Mouse (Mus musculus) cerebellum, adult 8-10 months (tissue): Measurements from ENCODE around the gene Vmn1r86.
"Not testable (repeated sequence)": the region's sequence is repeated elsewhere in the genome, so short reads cannot be mapped to it uniquely, and the experiment has no call there.

Source experiments
- DNase-seq: peaks from one replicate; pipeline ENCODE4 v3.0.0; 2022

Gene Vmn1r86

DNA sequence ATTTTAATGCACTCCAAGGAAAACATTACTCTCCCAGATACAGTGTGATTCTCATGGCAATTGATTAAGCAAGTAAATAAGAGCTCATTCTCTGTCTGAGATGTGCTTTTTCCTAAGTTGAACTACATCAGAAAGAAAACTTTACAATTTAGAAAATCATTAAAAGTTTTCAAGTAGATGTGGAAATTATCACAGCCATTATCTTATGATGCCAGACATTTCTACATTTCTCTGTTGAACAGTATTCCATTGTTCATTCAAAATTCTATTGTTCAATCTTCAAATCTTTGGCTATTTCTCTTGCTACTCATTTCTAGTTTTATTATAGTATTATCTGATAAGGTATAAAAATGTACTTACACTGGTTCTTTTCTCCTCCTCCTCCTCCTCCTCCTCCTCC is at the start of gene Vmn1r86:
Gene Vmn1r86, minus strand, starts transcription at position 101 of the 400 bp plus-strand sequence.
- DNase-seq, result no peak

- no peak for DNase-seq
Observed at GRCm38 (mm10) chr7:13159268-13159667, 39.6 kb upstream of the Vmn1r86 start, which contains the start of gene Vmn1r88. Gene Vmn1r88, plus strand, starts transcription at chr7:13159568.

DNA sequence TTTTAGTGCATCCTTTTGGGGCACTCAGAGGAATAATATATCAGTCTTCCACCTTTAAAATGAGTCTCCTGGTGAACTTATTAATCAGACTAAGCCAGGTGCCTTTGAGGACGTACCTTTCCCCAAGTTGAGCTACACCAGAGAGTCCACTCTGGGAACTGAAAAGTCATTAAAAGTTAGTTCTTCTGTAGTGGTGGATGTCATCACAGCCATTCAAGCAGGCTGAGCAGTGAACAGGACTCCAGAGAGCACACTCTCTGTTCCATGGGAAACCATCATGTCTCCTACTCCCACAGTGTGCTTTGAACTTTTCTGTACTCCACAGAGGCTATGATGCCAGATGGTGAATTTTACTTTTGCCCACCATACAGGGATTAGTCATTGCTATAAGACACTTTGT is 20.3 kb upstream of the Vmn1r86 start, which contains the start of gene Vmn1r87:
Gene Vmn1r87, minus strand, starts transcription at position 101 of the 400 bp plus-strand sequence.
- no peak for DNase-seq

- DNase-seq, result no peak
Observed at GRCm38 (mm10) chr7:13137340-13137739, 17.6 kb upstream of the Vmn1r86 start.

- DNase-seq, result no peak
Observed at GRCm38 (mm10) chr7:13131856-13132255, 12.1 kb upstream of the Vmn1r86 start.

DNA sequence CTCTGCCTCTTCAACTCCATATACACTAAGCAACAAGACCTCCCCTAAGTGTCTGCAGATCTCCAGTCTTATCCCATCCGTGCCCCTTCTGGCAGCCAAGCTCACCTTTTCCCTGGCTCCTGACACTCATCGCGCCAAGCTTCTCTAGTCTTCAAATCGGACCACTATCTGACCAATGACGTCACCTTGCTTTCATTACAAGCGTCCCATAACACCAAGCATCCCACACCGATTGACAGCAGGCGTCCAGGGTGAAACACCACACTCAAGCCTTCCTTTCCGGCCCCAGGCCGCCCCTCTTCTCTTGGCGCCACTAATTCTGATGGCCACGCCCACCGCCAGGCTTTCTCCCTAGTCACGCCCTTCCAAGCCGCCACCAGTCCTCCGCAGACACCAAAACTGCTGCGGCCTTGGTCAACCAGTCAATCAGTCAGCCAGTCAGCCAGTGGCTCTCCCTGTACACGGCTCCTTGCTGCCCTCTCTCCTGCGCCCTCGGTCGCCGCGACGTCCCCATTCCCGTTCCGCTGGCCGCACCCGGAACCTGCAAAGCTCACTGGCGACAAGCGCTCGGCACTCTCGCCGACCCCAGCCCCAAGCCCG is 3.9 kb upstream of the Vmn1r86 start:
- peak; percentile 3 for DNase-seq

- no peak for DNase-seq
Observed at GRCm38 (mm10) chr7:13095073-13095472, 24.6 kb downstream of the Vmn1r86 start, which contains the start of gene Vmn1r85. Gene Vmn1r85, minus strand, starts transcription at chr7:13095173.

- no peak for DNase-seq
Observed at GRCm38 (mm10) chr7:13072293-13072692, 47.4 kb downstream of the Vmn1r86 start.

- DNase-seq, result not testable (repeated sequence)
Observed at GRCm38 (mm10) chr7:13063399-13063798, 56.3 kb downstream of the Vmn1r86 start.

DNA sequence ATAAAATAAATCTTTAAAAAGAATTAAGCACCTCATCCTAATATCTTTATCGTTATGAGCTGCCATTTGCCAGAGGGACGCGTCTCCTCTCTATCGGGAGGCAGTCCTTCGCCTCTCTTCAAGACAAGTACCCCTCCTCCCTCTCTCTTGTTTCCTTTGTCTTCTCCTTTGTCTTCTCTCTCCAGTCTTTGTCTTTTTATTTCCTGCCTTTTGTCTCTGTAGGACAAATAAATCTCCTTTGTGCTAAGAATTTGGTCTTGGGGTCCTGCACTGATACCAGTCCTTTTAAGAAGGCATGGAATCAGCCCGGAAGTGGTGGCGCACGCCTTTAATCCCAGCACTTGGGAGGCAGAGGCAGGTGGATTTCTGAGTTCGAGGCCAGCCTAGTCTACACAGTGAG is 60.2 kb downstream of the Vmn1r86 start:
- DNase-seq, result no peak

DNA sequence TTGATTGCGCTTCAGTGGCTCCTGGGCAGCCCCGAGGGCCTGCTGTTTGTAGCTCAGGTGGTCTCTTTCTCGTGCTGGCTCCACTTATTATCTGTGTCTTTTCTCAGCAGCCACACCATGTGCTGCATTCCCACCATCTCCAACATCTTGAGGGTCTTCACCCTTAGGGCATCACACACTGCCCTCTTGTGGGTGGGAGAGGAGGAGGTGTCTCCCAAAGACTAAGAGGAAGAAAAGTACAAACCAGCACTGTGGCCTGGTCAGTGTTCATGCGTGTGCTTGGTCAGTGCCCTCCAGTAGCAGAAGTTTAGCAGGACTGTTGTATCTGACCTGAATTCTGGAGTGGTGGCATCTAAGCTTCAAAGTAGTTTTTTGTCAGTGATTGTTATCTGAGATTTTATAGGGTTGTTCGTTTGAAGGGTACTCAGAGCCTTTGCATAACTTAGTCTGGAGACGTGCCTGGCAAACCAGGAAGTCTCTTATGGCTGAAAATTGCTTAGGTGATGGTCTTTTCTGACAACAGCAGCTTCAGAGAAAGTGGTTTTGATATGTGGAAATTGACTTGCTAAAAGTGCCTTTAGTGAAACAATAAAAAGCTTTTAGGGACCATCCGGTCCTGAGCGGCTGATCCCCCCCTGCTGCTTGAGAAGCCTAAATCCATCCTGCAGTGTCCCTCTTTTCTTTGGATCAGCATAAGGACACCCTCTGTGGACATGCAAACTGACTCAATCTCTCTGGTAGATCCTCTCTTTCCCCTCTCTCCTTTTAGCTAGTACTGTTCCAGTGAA is 62.6 kb downstream of the Vmn1r86 start:
- peak; percentile 11 for DNase-seq

GRCm38 (mm10) chr7:13054287-13055010 is 65.3 kb downstream of the Vmn1r86 start, which contains the start of gene Mzf1:
Gene Mzf1, minus strand, starts transcription at chr7:13054764.
- peak; percentile 96 for DNase-seq

GRCm38 (mm10) chr7:13053961-13054286 is 65.8 kb downstream of the Vmn1r86 start:
- DNase-seq, result no peak

GRCm38 (mm10) chr7:13053501-13053900 is 66.2 kb downstream of the Vmn1r86 start:
- peak; percentile 28 for DNase-seq

GRCm38 (mm10) chr7:13053001-13053400 is 66.7 kb downstream of the Vmn1r86 start:
- DNase-seq, result peak; percentile 34
